In the genomic region with DNA sequence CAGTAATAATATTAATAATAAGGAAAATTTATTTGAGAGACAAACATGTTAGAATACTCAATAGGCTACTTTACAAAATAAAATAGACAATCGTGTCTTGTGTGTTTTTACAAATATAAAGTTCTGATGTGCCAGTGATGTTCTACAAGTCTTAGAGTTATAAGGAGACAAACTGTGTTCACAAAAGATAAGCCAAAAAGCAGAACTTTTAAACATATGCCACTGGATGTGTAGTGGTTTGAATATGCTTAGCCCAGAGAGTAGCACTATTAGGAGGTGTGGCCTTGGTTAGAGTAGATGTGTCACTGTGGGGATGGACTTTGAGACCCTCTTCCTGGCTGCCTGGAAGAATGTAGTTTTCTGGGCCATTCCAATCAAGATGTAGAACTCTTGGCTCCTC, we compare ENCODE assay signal across 16 mouse cellular contexts. TPM values are rescaled to one million over a fixed set of nuclear protein-coding genes. Genes with fewer than 3 reads are reported as not detected.
"Had no signal": no experiment of that assay in that cellular context is flagged by ENCODE, and none has a peak within 500 bp of the region (broad histone marks: within the 10 kb centered on the region; RNA-seq: fewer than 3 reads in every experiment).

No protein-coding gene starts in this region.

- H3K4me2 ChIP-seq: neural tube, embryonic 15.5 days; stomach, embryonic 15.5 days had no signal

- H3K27ac ChIP-seq: neural tube, embryonic 15.5 days; stomach, embryonic 15.5 days; stomach, postnatal 0 days had no signal

- H3K4me3 ChIP-seq: neural tube, embryonic 15.5 days; stomach, embryonic 15.5 days had no signal

- DNase-seq: retina, postnatal 1 day; right cerebral cortex, adult 18-20 months; right cerebral cortex, postnatal 14 days; right cerebral cortex, postnatal 25 days; right cerebral cortex, postnatal 4 days; spleen, adult 18-20 months; thymus, adult 18-20 months; thymus, adult 2 months; thymus, postnatal 14 days; thymus, postnatal 25 days; thymus, postnatal 36 days; thymus, postnatal 4 days had no signal

- H3K9me3 ChIP-seq: neural tube, embryonic 15.5 days; stomach, embryonic 15.5 days had no signal

- H3K4me1 ChIP-seq: neural tube, embryonic 15.5 days; stomach, embryonic 15.5 days had no signal

- H3K9ac ChIP-seq: neural tube, embryonic 15.5 days; stomach, embryonic 15.5 days had no signal

- H3K27me3 ChIP-seq: neural tube, embryonic 15.5 days; stomach, embryonic 15.5 days had no signal

RNA-seq across cellular contexts. Expression of a gene that starts 32.9 kb away (rescaled TPM):
- total RNA-seq: neutrophil, adult 5-6 weeks had no signal
